Mouse (Mus musculus): ENCODE data around the gene Rtl1. TPM values are rescaled to one million over a fixed set of nuclear protein-coding genes. Genes with fewer than 3 reads are reported as not detected.

The Rtl1 gene
- 1.1 and 1.4 TPM in 2 replicates for polyA plus RNA-seq (2015; fragmentation: Nextera tagmentation; extraction: Ambion mirVana)

DNA sequence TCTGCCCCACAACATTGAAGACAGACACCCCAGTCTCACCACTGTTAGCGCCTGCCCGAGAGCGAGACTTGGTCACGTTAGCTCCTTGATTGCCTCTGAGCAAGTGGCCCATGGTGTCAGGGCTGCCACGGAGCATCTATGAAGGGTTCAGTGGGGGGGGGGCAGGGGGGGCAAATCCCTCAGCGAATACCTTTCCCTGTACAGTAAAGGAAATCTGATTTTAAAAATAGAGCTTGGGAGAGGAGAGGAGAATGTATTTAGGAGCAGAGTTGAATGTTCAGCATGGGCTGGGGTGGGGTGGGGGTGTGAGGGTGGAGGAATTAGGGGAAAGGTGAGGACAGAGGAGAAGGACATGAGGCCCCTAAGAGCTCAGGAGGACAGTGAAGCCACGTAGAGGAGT, at the start of gene Rtl1:
Rtl1 (minus strand) TSS at position 101 of the 400 bp plus-strand sequence.
- 86% methylated on average over 7 of the region's 7 CpGs for WGBS
- no peak for ATAC-seq
- no peak within 1 kb of the TSS for H3K9ac ChIP-seq
- H3K4me1 ChIP-seq (replicated peaks) = peaks cover 14% of the 10 kb centered on the region
- 0 out of 2 replicates have a peak, but pooled peaks cover 4% of the 10 kb centered on the region for H3K36me3 ChIP-seq
- no peak within 1 kb of the TSS for H3K27ac ChIP-seq
- no peak within 1 kb of the TSS for H3K4me2 ChIP-seq (replicated peaks)
- H3K27me3 ChIP-seq (replicated peaks) = no peaks in the 10 kb centered on the region
- no peaks in the 10 kb centered on the region for H3K9me3 ChIP-seq
- H3K4me3 ChIP-seq (replicated peaks) = no peak within 1 kb of the TSS

DNA sequence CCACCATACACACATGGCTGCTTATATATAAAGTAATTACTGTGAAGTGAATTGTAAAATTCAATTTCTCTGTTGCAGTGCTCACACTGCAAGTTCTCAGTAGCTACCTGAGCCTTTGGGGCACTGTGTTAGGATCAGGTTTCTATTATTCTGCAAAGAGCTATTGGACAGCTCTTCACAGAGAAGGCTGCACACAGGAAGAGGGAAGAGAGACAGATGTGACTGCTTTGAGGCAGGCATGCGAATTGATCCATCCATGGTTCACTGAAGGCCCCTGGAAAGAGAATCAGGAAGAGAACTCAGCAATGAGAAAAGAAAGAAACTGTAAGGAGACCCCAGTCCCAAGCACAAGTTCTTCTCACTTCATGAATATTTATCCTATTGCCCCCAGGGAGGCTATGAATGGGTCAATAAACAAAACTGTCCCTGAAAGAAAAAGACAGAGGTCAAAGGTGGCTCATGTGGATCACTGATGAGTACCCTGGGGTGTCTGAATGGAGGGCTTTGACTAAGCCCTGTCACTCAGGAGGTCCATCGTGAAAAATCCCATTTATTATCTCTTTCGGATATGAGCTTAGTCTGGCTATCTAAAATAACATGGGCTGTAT, 40.5 kb upstream of the Rtl1 start:
- Histone ChIP-seq H3K4me3 (replicated peaks) (no peak overlapping the region), H3K4me1 (replicated peaks) (no peaks in the 10 kb centered on the region), H3K27me3 (replicated peaks) (no peaks in the 10 kb centered on the region), H3K9me3 (no peaks in the 10 kb centered on the region), H3K27ac (no peak overlapping the region), H3K9ac (no peak overlapping the region), H3K36me3 (peaks cover 5% of the 10 kb centered on the region; the same call in 1 of the 2 replicates), H3K4me2 (replicated peaks) (no peak overlapping the region)
- 57% methylated on average over 3 of the region's 3 CpGs for WGBS
- no peak for ATAC-seq

DNA sequence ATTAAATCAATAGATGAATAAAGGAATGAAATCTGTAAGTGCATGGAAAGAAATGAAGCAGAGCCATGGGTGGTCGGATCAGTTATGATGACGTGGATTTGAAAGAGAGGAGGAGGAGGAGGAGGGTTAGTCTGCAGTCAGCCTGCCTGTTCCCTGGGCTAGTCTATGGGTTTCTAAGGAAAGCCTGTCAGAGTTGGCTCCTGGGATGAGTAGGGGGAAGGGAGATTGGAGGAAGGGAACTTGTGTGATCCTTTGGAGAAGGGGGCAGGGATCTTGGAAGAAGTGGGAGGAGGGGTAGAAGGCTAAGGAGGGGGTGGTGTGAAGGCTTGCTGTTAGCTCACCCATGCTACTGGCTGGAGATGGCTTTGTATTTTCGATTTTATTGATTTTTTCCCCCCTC, 31.9 kb upstream of the Rtl1 start:
- H3K4me1 ChIP-seq (replicated peaks) = no peaks in the 10 kb centered on the region
- H3K27me3 ChIP-seq (replicated peaks) = no peaks in the 10 kb centered on the region
- H3K36me3 ChIP-seq = no peaks in the 10 kb centered on the region
- no peak overlapping the region for H3K9ac ChIP-seq
- H3K9me3 ChIP-seq = no peaks in the 10 kb centered on the region
- ATAC-seq = no peak
- H3K4me2 ChIP-seq (replicated peaks) = no peak overlapping the region
- H3K4me3 ChIP-seq (replicated peaks) = no peak overlapping the region
- H3K27ac ChIP-seq = no peak overlapping the region
- 66% methylated on average over 3 of the region's 3 CpGs for WGBS

DNA sequence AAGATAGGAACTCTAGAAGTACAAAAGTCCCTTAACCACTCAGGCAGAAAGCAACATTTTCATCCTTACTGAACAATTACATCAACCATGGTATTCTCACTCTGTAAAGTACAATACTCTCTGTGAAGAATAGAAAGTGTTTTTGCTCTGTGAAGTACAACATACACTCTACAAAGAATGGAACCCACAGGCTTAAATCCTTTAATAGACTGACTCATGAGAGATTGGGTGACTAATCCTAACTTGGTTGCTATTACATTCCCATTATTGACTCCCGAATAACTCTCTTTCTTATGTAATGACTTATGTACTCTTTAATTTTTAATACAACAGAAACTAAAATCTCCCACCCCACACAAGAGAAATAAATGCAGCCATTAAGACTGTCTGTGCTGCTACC, 28.8 kb upstream of the Rtl1 start:
- no peak for ATAC-seq
- 87% methylated on average over 1 of the region's 1 CpGs for WGBS
- no peaks in the 10 kb centered on the region; the same call in 1 of the 2 replicates for H3K36me3 ChIP-seq

DNA sequence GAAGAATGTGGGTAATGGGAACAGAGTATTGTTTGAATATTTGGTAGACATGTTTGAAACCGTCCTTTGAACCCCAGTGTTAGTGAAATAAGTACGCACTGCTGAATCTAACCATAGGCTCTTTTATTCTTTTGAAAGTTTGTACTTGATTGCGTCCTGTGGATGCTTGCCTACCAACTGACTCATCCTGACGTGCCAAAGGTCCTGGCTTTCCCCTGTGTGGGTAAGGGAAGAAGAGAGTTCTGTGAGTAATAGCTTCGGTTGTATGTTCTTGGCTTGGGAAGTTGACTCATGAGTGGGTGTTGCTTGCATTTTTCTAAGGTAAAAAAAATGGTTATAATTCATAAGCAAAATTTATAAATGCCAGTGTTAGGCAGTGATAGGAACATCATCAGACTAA, 26.8 kb upstream of the Rtl1 start:
- H3K9me3 ChIP-seq = no peaks in the 10 kb centered on the region
- H3K27ac ChIP-seq = no peak overlapping the region
- WGBS = 78% methylated on average over 5 of the region's 5 CpGs
- H3K9ac ChIP-seq = no peak overlapping the region
- H3K4me2 ChIP-seq (replicated peaks) = no peak overlapping the region
- ATAC-seq = no peak
- no peaks in the 10 kb centered on the region for H3K4me1 ChIP-seq (replicated peaks)
- no peaks in the 10 kb centered on the region for H3K27me3 ChIP-seq (replicated peaks)
- no peaks in the 10 kb centered on the region; the same call in 1 of the 2 replicates for H3K36me3 ChIP-seq
- H3K4me3 ChIP-seq (replicated peaks) = no peak overlapping the region

More for the DNA sequence above, 28.8 kb upstream of the Rtl1 start:
- no peak overlapping the region for H3K9ac ChIP-seq
- no peaks in the 10 kb centered on the region for H3K27me3 ChIP-seq (replicated peaks)
- no peaks in the 10 kb centered on the region for H3K4me1 ChIP-seq (replicated peaks)
- H3K4me2 ChIP-seq (replicated peaks) = no peak overlapping the region
- H3K27ac ChIP-seq = no peak overlapping the region
- no peak overlapping the region for H3K4me3 ChIP-seq (replicated peaks)
- H3K9me3 ChIP-seq = no peaks in the 10 kb centered on the region

DNA sequence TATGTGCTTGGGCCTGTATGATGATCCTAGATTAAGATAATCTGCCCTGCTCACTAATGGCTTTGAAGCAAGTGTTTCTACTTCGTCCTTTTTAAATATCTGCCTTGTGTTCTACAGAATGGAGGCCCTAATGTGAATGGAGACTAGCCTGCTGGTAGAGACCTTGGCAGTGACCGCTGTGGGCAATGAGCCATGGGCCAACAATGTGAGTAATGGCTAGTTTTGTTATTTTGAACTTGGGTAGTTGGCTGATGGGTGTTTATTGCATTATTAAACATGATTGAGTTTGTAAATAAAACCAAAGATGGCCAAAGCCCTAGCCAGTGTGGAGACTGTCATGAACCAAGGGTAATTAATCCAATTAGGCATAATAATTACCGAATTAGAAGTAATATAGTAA, 20.1 kb upstream of the Rtl1 start:
- no peaks in the 10 kb centered on the region for H3K9me3 ChIP-seq
- H3K36me3 ChIP-seq = no peaks in the 10 kb centered on the region

DNA sequence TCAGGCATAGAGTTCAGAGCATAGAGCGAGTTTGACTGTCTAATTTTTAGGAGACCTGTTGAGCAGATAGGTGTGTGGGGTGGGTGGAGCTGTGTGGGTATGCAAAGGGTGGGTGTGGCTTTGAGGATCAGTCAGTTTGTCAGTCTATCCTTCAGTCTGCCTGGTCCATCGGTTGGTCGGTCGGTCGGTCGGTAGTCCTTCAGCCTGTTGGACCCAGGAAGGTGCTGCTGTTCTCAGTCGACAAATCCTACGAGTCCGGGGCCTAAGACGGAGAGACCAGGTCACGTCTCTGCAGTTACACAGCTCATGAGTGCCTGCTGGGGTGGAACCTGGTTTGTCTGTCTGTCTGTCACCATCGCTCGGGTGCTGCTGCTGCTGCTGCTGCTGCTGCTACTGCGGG, 17.9 kb upstream of the Rtl1 start:
- Histone ChIP-seq H3K27ac (no peak overlapping the region), H3K4me2 (replicated peaks) (no peak overlapping the region), H3K4me3 (replicated peaks) (no peak overlapping the region), H3K9ac (no peak overlapping the region), H3K27me3 (replicated peaks) (no peaks in the 10 kb centered on the region), H3K36me3 (no peaks in the 10 kb centered on the region), H3K9me3 (no peaks in the 10 kb centered on the region), H3K4me1 (replicated peaks) (0 out of 2 replicates have a peak, but pooled peaks cover 1% of the 10 kb centered on the region)
- 0 out of 2 replicates have a peak, but pooled peaks have one; percentile 49 for ATAC-seq
- 86% methylated on average over 14 of the region's 14 CpGs for WGBS

More for the DNA sequence above, 20.1 kb upstream of the Rtl1 start:
- no peaks in the 10 kb centered on the region for H3K27me3 ChIP-seq (replicated peaks)
- H3K4me3 ChIP-seq (replicated peaks) = no peak overlapping the region
- 92% methylated on average over 3 of the region's 3 CpGs for WGBS
- H3K4me1 ChIP-seq (replicated peaks) = no peaks in the 10 kb centered on the region
- H3K4me2 ChIP-seq (replicated peaks) = no peak overlapping the region
- no peak overlapping the region for H3K9ac ChIP-seq
- no peak overlapping the region for H3K27ac ChIP-seq
- ATAC-seq = no peak

DNA sequence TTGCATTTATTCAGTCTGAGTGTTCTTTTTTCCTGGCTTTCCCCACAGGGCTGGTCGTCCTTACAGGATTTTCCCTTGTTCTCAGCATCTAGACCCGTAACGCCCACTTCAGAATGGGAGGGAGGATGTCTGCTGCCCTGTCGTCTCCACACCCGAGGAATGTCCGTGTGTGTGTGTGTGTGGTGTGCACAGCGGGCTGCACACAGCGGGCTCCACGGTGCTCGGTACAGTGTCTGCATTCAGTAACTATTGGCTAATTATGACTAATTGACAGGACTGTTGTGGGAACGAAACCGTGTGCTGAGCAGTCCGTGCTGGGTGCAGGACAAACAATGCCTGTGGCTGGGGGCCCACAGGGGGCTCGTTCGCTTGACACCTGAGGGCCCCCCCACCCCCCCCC, 17.0 kb upstream of the Rtl1 start:
- no peaks in the 10 kb centered on the region for H3K36me3 ChIP-seq
- no peak overlapping the region for H3K9ac ChIP-seq
- no peak overlapping the region for H3K4me3 ChIP-seq (replicated peaks)
- no peaks in the 10 kb centered on the region for H3K9me3 ChIP-seq
- H3K27ac ChIP-seq = no peak overlapping the region
- no peaks in the 10 kb centered on the region for H3K27me3 ChIP-seq (replicated peaks)
- H3K4me2 ChIP-seq (replicated peaks) = 0 out of 2 replicates have a peak overlapping the region, but pooled peaks have one; percentile 21
- 53% methylated on average over 15 of the region's 15 CpGs for WGBS
- H3K4me1 ChIP-seq (replicated peaks) = 0 out of 2 replicates have a peak, but pooled peaks cover 3% of the 10 kb centered on the region
- peak; percentile 57; the same call in 1 of the 2 replicates for ATAC-seq

DNA sequence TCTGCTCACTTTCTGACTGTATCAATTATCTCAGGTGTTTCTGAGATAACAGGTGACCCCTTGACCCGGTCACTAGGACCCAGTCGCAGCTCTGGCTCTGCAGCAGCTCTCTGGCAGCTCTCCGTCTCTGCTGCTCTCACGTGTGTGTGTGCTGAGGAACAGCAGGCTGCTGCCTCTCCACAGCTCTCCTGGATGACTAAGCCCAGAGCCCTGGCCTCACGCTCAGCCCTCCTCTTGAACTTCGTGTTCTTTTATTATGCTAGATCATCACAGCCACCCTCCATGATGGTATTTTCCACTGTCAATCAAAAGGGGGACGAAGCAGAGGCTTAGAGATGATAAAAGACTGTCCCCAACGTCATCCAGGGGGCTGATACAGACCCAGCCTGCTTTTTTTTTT, 15.2 kb upstream of the Rtl1 start:
- peak; percentile 40; the same call in 1 of the 2 replicates for ATAC-seq
- H3K27me3 ChIP-seq (replicated peaks) = no peaks in the 10 kb centered on the region
- no peak overlapping the region for H3K9ac ChIP-seq
- H3K9me3 ChIP-seq = no peaks in the 10 kb centered on the region
- H3K4me1 ChIP-seq (replicated peaks) = 0 out of 2 replicates have a peak, but pooled peaks cover 3% of the 10 kb centered on the region
- no peak overlapping the region for H3K4me2 ChIP-seq (replicated peaks)
- H3K4me3 ChIP-seq (replicated peaks) = no peak overlapping the region
- WGBS = 45% methylated on average over 8 of the region's 8 CpGs
- H3K27ac ChIP-seq = no peak overlapping the region
- H3K36me3 ChIP-seq = peaks cover 5% of the 10 kb centered on the region; the same call in 1 of the 2 replicates

DNA sequence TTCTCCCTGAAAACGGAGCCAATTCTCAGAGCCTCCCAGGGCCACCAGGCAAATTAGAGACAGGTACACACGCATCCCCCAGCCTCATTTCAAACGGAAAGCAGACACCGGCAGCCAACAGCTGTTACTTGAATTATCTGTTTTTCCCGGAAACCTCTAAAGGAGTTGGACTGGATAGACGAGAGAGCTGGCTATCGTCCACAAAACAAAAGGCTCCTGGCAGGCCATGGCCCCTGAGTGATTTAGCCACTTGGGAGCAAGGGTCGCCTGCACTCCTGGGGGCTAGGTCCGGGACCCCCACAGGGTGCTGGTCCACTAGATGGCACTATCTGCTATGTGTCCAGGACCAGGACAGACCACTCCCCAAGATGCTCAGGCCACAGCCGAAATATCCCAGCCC, 14.3 kb upstream of the Rtl1 start:
- no peak overlapping the region for H3K4me3 ChIP-seq (replicated peaks)
- 0 out of 2 replicates have a peak, but pooled peaks cover 3% of the 10 kb centered on the region for H3K4me1 ChIP-seq (replicated peaks)
- no peak for ATAC-seq
- H3K4me2 ChIP-seq (replicated peaks) = no peak overlapping the region
- no peaks in the 10 kb centered on the region for H3K27me3 ChIP-seq (replicated peaks)
- H3K27ac ChIP-seq = no peak overlapping the region
- H3K9me3 ChIP-seq = no peaks in the 10 kb centered on the region
- no peak overlapping the region for H3K9ac ChIP-seq
- WGBS = 39% methylated on average over 10 of the region's 10 CpGs
- peaks cover 8% of the 10 kb centered on the region; the same call in 1 of the 2 replicates for H3K36me3 ChIP-seq

DNA sequence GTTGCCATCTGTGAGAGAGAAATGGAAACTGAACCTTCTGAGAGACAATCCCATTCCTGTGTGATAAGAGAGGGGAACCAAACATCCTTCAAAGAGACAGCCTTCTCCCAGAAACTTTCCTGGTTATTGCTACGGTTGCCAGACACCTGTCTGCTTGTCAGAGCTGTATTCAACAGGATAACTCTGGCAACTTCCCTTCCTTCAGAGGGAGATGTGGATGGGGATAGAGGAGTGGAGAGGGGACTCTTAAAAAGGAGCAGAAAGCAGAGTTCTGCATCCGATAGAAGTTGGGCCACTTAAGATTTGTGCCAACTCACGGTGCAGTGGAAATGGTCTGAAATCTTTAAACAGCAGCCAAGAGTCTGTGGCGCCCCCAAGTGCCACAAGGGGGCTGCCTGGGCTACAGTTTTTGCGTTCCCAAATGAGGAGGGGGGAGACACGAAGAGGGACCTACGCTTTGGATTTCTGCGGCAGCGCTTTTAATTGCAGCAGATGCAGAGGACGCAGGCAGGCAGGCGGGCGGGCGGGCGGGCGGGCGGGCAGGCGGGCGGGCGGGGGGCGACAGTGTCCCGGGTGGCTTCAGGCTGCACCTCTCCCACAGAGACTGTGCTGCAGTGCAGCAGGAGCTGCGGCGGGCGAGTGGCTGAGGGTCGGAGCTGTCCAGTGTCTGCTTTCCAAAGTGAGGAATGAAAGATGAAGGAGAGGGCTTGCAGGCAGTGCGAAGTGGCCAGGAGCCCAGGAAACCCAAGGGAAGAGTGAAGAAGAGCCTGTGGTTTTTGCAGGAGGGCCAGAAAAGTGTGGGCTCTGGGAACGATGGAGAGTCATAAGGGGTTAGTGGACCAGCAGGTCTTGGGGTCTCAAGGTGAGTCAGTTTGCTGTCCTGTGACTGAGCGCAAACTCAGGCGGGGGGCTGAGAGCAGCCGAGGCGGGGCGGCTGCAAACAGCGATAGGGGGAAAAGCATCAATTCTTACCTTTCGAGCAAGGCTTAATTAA, 12.6 kb upstream of the Rtl1 start:
- peak overlapping the region; percentile 37 for H3K4me2 ChIP-seq (replicated peaks)
- 0 out of 2 replicates have a peak overlapping the region, but pooled peaks have one; percentile 4 for H3K4me3 ChIP-seq (replicated peaks)

More for the DNA sequence above, 12.6 kb upstream of the Rtl1 start:
- WGBS = 46% methylated on average over 34 of the region's 34 CpGs
- Histone ChIP-seq H3K36me3 (peaks cover 8% of the 10 kb centered on the region; the same call in 1 of the 2 replicates), H3K9me3 (no peaks in the 10 kb centered on the region), H3K4me1 (replicated peaks) (peaks cover 6% of the 10 kb centered on the region; the same call in 1 of the 2 replicates), H3K9ac (no peak overlapping the region), H3K27me3 (replicated peaks) (no peaks in the 10 kb centered on the region), H3K27ac (0 out of 2 replicates have a peak overlapping the region, but pooled peaks have one; percentile 3)
- no peak for ATAC-seq

All from intestine, embryonic 15.5 days (tissue).